Mouse (Mus musculus) pancreas, adult 10 weeks (tissue): ENCODE results near the gene Mrps26. TPM values are rescaled to one million over a fixed set of nuclear protein-coding genes. Genes with fewer than 3 reads are reported as not detected.

ENCODE experiments used
- polyA plus RNA-seq: library from polyadenylated mRNA; stranded (reverse); fragments of 350-450 nt; fragmentation: Illumina TruSeq; extraction: RNeasy Lipid Tissue Mini Kit (QIAGEN cat#74804); gene quantifications from one replicate; pipeline ENCODE4 v1.2.3, GENCODE M21; 2015; ENCODE audit warnings: low read depth, low replicate concordance; ENCODE audit not compliant: insufficient read depth

Mrps26 gene
- 13.6 TPM for polyA plus RNA-seq

GRCm38 (mm10) chr2:130563212-130564055, at the start of gene Mrps26:
TSS of gene Mrps26 (plus strand) at chr2:130563742.

GRCm38 (mm10) chr2:130575873-130576272, 12.3 kb downstream of the Mrps26 start, which contains the start of gene Oxt:
TSS of gene Oxt (plus strand) at chr2:130576173.

DNA sequence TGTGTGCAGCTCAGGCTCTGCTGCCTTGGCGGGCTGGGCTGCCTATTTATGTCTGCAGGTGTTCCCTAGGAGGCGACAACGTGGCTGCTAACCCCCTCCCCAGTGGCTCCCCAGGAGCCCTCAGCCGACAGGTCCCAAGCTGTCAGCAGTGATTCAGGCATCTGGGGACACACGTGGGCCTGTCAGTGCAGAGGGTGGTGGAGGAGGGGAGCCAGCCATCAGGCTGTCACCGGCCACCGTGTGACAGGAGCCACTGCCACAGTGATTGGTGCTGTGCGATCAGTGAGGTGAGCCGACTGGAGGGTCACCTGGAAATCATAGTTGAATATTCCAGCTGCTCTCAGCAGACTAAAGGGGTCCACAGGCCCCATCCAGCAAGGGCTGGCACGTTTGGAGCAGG, 19.0 kb downstream of the Mrps26 start, which contains the start of gene Avp:
TSS of gene Avp (minus strand) at position 3 of the 400 bp plus-strand sequence.

Other genes with a start within 250 kb of the Mrps26 start
- 6.9 TPM for gene Cpxm1, start 166.2 kb upstream of the Mrps26 start, polyA plus RNA-seq
- gene Gm28372, start 158.5 kb upstream of the Mrps26 start, polyA plus RNA-seq = not detected
- not detected for gene 1700020A23Rik, start 158.5 kb upstream of the Mrps26 start, polyA plus RNA-seq
- not detected for gene Tmem239, start 157.3 kb upstream of the Mrps26 start, polyA plus RNA-seq
- gene Vps16, start 139.4 kb upstream of the Mrps26 start, polyA plus RNA-seq = 51.8 TPM
- gene Pced1a, start 139.0 kb upstream of the Mrps26 start, polyA plus RNA-seq = 6.8 TPM
- gene Ptpra, start 113.5 kb upstream of the Mrps26 start, polyA plus RNA-seq = 13.0 TPM
- not detected for gene Oxt, start 12.4 kb downstream of the Mrps26 start, polyA plus RNA-seq
- not detected for gene Avp, start 18.8 kb downstream of the Mrps26 start, polyA plus RNA-seq
- gene Fastkd5, start 66.3 kb downstream of the Mrps26 start, polyA plus RNA-seq = 1.6 TPM
- 1.4 TPM for gene Ubox5, start 66.3 kb downstream of the Mrps26 start, polyA plus RNA-seq
- 4.6 TPM for gene Lzts3, start 79.1 kb downstream of the Mrps26 start, polyA plus RNA-seq
- 75.4 TPM for gene Ddrgk1, start 100.9 kb downstream of the Mrps26 start, polyA plus RNA-seq
- 7.5 TPM for gene Itpa, start 103.9 kb downstream of the Mrps26 start, polyA plus RNA-seq
- gene Slc4a11, start 133.8 kb downstream of the Mrps26 start, polyA plus RNA-seq = not detected